Mouse (Mus musculus) bone marrow, adult 2 months (tissue): Measurements from ENCODE around the gene Maz.

Source experiments
- CTCF ChIP-seq: fragments of 200-500 bp; IDR thresholded peaks from 2 replicates; pipeline ENCODE4 v1.5.1; 2011; ENCODE audit warnings: low read length, control low read depth; ENCODE audit not compliant: control insufficient read depth, insufficient read depth
- POLR2A ChIP-seq: fragments of 200-500 bp; IDR thresholded peaks from 2 replicates; pipeline ENCODE4 v1.6.1; 2011; ENCODE audit warnings: low read depth, mild to moderate bottlenecking, control low read depth, low read length, borderline replicate concordance; ENCODE audit not compliant: control insufficient read depth

DNA sequence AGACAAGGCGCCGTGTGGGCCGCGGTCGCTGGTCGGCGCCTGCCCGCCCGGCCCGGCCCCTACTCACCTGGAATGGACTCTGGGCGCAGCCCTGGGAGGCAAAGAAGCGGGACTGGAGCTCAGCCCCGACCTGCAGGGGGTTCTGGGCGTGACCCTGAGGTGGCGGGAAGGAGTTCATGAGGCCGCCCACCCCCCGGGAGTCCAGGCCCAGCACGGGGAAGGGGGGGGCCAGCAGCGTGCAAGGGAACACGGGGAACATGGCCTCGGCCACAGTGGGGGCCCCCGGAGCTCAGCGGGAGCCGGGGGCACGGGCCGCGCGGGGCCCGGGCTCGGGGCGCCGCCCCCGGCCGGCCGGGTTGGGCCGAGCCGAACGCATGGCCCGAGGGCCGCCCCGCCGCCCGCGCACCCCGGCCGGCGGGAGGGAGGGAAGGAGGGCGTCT is 656 bp downstream of the Maz start:
- no peak for TF ChIP-seq CTCF
- TF ChIP-seq POLR2A = no peak
